Mouse (Mus musculus) bone marrow, adult 2 months (tissue): ENCODE data around the gene Egfl7. TPM values are rescaled to one million over a fixed set of nuclear protein-coding genes. Genes with fewer than 3 reads are reported as not detected.

Experiments
- H3K27ac ChIP-seq: fragments of 200-500 bp; 2 replicates; pipeline ENCODE4 v1.5.1; 2012; ENCODE audit warnings: low read depth, mild to moderate bottlenecking, control low read depth, inconsistent platforms, low read length; ENCODE audit not compliant: control insufficient read depth, poor library complexity, insufficient read depth
- H3K4me1 ChIP-seq: fragments of 200-500 bp; 2 replicates; pipeline ENCODE4 v1.6.1; 2011; ENCODE audit warnings: low read length; ENCODE audit not compliant: control insufficient read depth, insufficient read depth
- H3K4me3 ChIP-seq: fragments of 200-500 bp; replicated peaks from 2 replicates; pipeline ENCODE3; 2011; ENCODE audit warnings: mild to moderate bottlenecking, low read depth, low read length, control low read depth; ENCODE audit not compliant: control insufficient read depth
- CTCF ChIP-seq: fragments of 200-500 bp; IDR thresholded peaks from 2 replicates; pipeline ENCODE4 v1.5.1; 2011; ENCODE audit warnings: low read length, control low read depth; ENCODE audit not compliant: control insufficient read depth, insufficient read depth
- POLR2A ChIP-seq: fragments of 200-500 bp; IDR thresholded peaks from 2 replicates; pipeline ENCODE4 v1.6.1; 2011; ENCODE audit warnings: low read depth, mild to moderate bottlenecking, control low read depth, low read length, borderline replicate concordance; ENCODE audit not compliant: control insufficient read depth
- WGBS: fragments of 180-500 bp; shearing (Covaris S2); methylation state at CpG from one replicate; pipeline ENCODE4 v1.1.7; 2018; 5-methylcytosine and 5-hydroxymethylcytosine counted together
- polyA plus RNA-seq: library from polyadenylated mRNA; stranded (reverse); fragments of >200 nt; gene quantifications from 2 replicates; pipeline ENCODE4 v1.2.4, GENCODE M21; 2011; ENCODE audit warnings: low replicate concordance; ENCODE audit not compliant: missing spikeins, insufficient read depth, insufficient read length

The Egfl7 gene
- polyA plus RNA-seq, 1 experiment: 128 TPM

GRCm38 (mm10) chr2:26570034-26570433 is 9.8 kb upstream of the Egfl7 start:
- H3K4me1 ChIP-seq: peaks cover 1% of the 10 kb centered on the region
- 23% methylated on average over 3 of the region's 3 CpGs for WGBS

GRCm38 (mm10) chr2:26571400-26571799 is 8.4 kb upstream of the Egfl7 start:
- WGBS: 32% methylated on average over 9 of the region's 9 CpGs
- TF ChIP-seq POLR2A (no peak), CTCF (no peak)
- Histone ChIP-seq H3K27ac (peak overlapping the region; percentile 15; the same call in 1 of the 2 replicates), H3K4me1 (no peaks in the 10 kb centered on the region; the same call in 1 of the 2 replicates), H3K4me3 (no peak overlapping the region)

More at GRCm38 (mm10) chr2:26570034-26570433, 9.8 kb upstream of the Egfl7 start:
- TF ChIP-seq CTCF: peak; percentile 50
- no peak for TF ChIP-seq POLR2A
- no peak overlapping the region for H3K4me3 ChIP-seq
- H3K27ac ChIP-seq: no peak overlapping the region

DNA sequence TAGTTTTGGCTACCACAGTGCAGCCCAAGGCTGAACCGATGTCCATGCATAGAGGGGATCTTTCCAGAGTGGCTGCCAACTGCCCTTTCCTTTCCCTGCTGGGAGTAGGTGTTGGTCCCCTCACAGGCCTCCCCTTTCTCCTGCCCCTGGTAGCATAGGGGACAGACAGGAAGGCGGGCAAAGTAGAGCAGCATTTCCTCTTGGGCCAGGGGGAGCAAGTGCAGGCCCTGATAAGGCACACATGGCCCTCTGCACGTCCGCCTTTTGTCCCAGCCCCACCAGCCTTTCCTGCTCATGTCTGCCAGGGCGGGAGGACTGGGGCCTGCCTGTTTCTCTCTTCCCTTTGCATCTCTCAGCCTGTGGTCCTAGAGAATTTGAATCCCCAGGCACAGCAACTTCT is 8.0 kb upstream of the Egfl7 start:
- no peak for TF ChIP-seq CTCF
- no peak for TF ChIP-seq POLR2A
- peak overlapping the region; percentile 33; the same call in 1 of the 2 replicates for H3K27ac ChIP-seq
- no peak overlapping the region for H3K4me3 ChIP-seq
- 30% methylated on average over 5 of the region's 5 CpGs for WGBS
- H3K4me1 ChIP-seq: no peaks in the 10 kb centered on the region; the same call in 1 of the 2 replicates

DNA sequence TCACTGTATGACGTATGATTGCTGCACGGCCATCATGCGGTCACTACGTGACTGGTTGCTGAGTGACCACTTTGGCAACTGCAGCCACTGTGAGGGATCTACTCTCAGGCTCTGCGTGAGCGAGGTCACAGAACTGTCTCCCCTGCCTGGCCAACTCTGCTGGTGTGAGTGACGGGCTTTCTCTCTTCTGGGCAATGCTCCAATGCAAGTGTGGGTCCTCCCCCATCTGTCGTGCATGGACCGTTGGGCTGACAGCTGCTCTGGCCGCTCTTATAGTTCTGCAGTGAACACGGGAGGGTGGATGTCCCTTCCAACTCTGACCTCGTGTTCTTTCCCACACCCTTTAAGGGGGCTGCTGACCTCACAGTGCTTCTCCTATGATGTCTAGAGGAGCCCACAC is 6.4 kb upstream of the Egfl7 start:
- TF ChIP-seq CTCF (no peak), POLR2A (no peak)
- Histone ChIP-seq H3K27ac (no peak overlapping the region), H3K4me1 (no peaks in the 10 kb centered on the region; the same call in 1 of the 2 replicates), H3K4me3 (no peak overlapping the region)
- WGBS: 22% methylated on average over 12 of the region's 12 CpGs

DNA sequence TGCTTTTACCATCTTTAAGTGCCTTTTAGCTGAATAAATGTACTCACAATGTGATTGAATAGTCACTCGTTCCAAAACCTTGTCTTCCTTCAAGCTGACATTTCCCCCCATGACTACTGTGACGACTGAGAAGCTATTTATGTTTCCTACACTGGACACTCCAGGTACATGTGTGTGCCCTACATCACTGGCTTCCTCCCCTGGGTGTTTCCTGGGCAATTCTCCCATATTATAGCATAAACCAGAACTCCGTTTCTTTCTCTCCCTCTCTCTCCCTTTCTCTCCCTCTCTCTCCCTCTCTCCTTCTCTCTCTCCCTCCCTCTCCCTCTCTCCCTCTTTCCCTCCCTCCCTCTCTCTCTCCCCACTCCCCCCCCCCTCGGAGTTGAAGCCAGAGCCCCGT is 6.0 kb upstream of the Egfl7 start:
- TF ChIP-seq CTCF (no peak), POLR2A (no peak)
- H3K4me1 ChIP-seq: no peaks in the 10 kb centered on the region; the same call in 1 of the 2 replicates
- no peak overlapping the region for H3K4me3 ChIP-seq
- H3K27ac ChIP-seq: no peak overlapping the region
- 10% methylated on average over 5 of the region's 5 CpGs for WGBS

DNA sequence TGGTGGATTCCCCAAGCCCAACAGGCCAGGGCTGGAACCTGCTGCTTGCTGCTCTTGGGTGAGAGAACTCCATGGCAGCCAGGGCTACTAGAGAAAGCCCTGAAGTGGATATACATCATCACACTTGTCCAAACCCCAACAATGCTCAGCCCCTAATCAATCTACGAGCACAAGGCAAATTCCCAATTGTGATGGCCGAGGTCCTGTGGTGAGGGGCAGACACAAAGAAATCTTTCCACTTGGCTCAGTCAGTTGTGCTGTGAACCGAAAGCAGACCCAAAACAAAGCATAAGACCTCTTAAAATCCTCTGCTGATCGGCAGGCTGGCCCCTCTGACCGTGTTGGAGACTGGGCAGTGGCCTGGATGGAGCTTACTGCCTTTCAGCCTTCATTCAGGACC is 5.0 kb upstream of the Egfl7 start:
- WGBS: 77% methylated on average over 5 of the region's 5 CpGs
- Histone ChIP-seq H3K4me3 (no peak overlapping the region), H3K27ac (no peak overlapping the region), H3K4me1 (no peaks in the 10 kb centered on the region; the same call in 1 of the 2 replicates)
- TF ChIP-seq POLR2A: no peak
- TF ChIP-seq CTCF: no peak

- Histone ChIP-seq H3K4me1 (no peaks in the 10 kb centered on the region; the same call in 1 of the 2 replicates), H3K4me3 (no peak overlapping the region), H3K27ac (no peak overlapping the region)
- TF ChIP-seq POLR2A (no peak), CTCF (no peak)
- WGBS: 73% methylated on average over 1 of the region's 1 CpGs
These were observed 4.4 kb upstream of the Egfl7 start for GRCm38 (mm10) chr2:26575378-26575777.

- Histone ChIP-seq H3K27ac (no peak overlapping the region), H3K4me3 (no peak overlapping the region), H3K4me1 (no peaks in the 10 kb centered on the region; the same call in 1 of the 2 replicates)
- TF ChIP-seq CTCF: no peak
- no peak for TF ChIP-seq POLR2A
- WGBS: 57% methylated on average over 4 of the region's 4 CpGs
These were observed 3.9 kb upstream of the Egfl7 start for GRCm38 (mm10) chr2:26575865-26576264.

DNA sequence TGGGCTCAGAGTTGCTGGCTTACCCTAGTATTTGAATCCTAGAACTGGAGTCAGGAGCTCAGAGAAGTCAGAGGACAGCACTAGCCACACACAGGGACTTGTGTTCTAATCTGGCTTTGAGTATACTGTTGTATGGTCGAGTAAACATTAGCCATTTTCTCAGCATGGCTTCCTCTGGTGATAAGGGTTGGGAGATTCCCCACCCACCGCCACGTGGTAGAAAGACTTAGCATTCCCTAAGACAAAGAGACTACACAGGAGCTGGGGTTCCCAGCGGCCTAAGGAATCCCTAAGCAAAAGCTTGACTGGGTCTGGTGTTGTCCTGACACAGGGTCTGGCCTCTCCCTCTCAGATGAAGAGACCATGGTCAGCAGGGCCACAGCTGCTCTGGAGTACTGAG is 3.4 kb upstream of the Egfl7 start:
- H3K27ac ChIP-seq: no peak overlapping the region
- no peak overlapping the region for H3K4me3 ChIP-seq
- 58% methylated on average over 4 of the region's 4 CpGs for WGBS
- TF ChIP-seq CTCF (no peak), POLR2A (no peak)
- H3K4me1 ChIP-seq: no peaks in the 10 kb centered on the region; the same call in 1 of the 2 replicates

- H3K27ac ChIP-seq: 0 out of 2 replicates have a peak overlapping the region, but pooled peaks have one; percentile 28
- WGBS: 3% methylated on average over 6 of the region's 6 CpGs
- no peak overlapping the region for H3K4me3 ChIP-seq
- TF ChIP-seq POLR2A (no peak), CTCF (no peak)
- H3K4me1 ChIP-seq: no peaks in the 10 kb centered on the region; the same call in 1 of the 2 replicates
These were observed 1.4 kb upstream of the Egfl7 start for GRCm38 (mm10) chr2:26578369-26578768.
